Mouse (Mus musculus) left cerebral cortex, postnatal 14 days (tissue): ENCODE measurements around the gene Ifrd2. TPM values are rescaled to one million over a fixed set of nuclear protein-coding genes. Genes with fewer than 3 reads are reported as not detected.
"Not testable (repeated sequence)": the region's sequence is repeated elsewhere in the genome, so short reads cannot be mapped to it uniquely, and the experiment has no call there.

Experiments
- DNase-seq, 2 experiments: peaks; one replicate each; pipeline ENCODE4 v3.0.0; 2021 to 2022; ENCODE audit warnings: low spot score in 2 of 2, mixed read lengths in 1 of 2
- intact Hi-C: fragments of 180-260 bp; cut with DNase I; formaldehyde crosslinking; loops from one replicate; pipeline ENCODE4 v1.15.1; 2025
- total RNA-seq, 2 experiments: library from RNA; stranded (reverse); gene quantifications; 2 replicates each; pipeline ENCODE4 v1.2.3; 2021

Gene Ifrd2
- total RNA-seq, 2 experiments from 2014 or later = 8.9 to 9.7 TPM

GRCm38 (mm10) chr9:107550491-107551116 is 36.8 kb upstream of the Ifrd2 start:
- DNase-seq = no peak
- intact Hi-C loops = no loop called here

- no peak for DNase-seq
These were observed 36.1 kb upstream of the Ifrd2 start, which contains the start of gene Rassf1 for GRCm38 (mm10) chr9:107551117-107551889. Rassf1 (plus strand) TSS chr9:107551555.

GRCm38 (mm10) chr9:107551890-107552355 is 35.5 kb upstream of the Ifrd2 start:
- DNase-seq = no peak
- intact Hi-C loops = no loop called here

More at GRCm38 (mm10) chr9:107551117-107551889, 36.1 kb upstream of the Ifrd2 start, which contains the start of gene Rassf1:
- intact Hi-C loops = no loop called here

- intact Hi-C loops = no loop called here
- no peak for DNase-seq
These were observed 34.6 kb upstream of the Ifrd2 start for GRCm38 (mm10) chr9:107552690-107553393.

- DNase-seq = no peak
- intact Hi-C loops = no loop called here
These were observed 33.7 kb upstream of the Ifrd2 start for GRCm38 (mm10) chr9:107553541-107554318.

- intact Hi-C loops = no loop called here
- peak; percentile 96 to 97 for DNase-seq
These were observed 33.1 kb upstream of the Ifrd2 start for GRCm38 (mm10) chr9:107554319-107554825.

- no peak for DNase-seq
- intact Hi-C loops = no loop called here
These were observed 32.4 kb upstream of the Ifrd2 start for GRCm38 (mm10) chr9:107555031-107555457.

- intact Hi-C loops = no loop called here
- DNase-seq = no peak
These were observed 31.7 kb upstream of the Ifrd2 start for GRCm38 (mm10) chr9:107555701-107556100.

GRCm38 (mm10) chr9:107556346-107556745 is 31.1 kb upstream of the Ifrd2 start:
- intact Hi-C loops = no loop called here
- no peak for DNase-seq

- intact Hi-C loops = no loop called here
- peak; percentile 96 to 97 for DNase-seq
These were observed 24.3 kb upstream of the Ifrd2 start, which contains the start of gene Tusc2 for GRCm38 (mm10) chr9:107563029-107563581. Tusc2 (plus strand) TSS chr9:107563255.

- intact Hi-C loops, DNase-seq: not testable (repeated sequence)
These were observed 21.9 kb upstream of the Ifrd2 start for GRCm38 (mm10) chr9:107565556-107565955.

GRCm38 (mm10) chr9:107566041-107566709 is 21.3 kb upstream of the Ifrd2 start:
- intact Hi-C loops = no loop called here
- DNase-seq = peak; percentile 76 to 81

- intact Hi-C loops = no loop called here
- no peak for DNase-seq
These were observed 20.6 kb upstream of the Ifrd2 start for GRCm38 (mm10) chr9:107566855-107567254.

GRCm38 (mm10) chr9:107567702-107568319 is 19.6 kb upstream of the Ifrd2 start, which contains the start of gene Hyal2:
Hyal2 (plus strand) TSS chr9:107567945.
- intact Hi-C loops = no loop called here

GRCm38 (mm10) chr9:107568331-107569261 is 18.8 kb upstream of the Ifrd2 start:
- intact Hi-C loops = no loop called here
- DNase-seq = peak; percentile 81 to 82

More at GRCm38 (mm10) chr9:107567702-107568319, 19.6 kb upstream of the Ifrd2 start, which contains the start of gene Hyal2:
- no peak for DNase-seq

GRCm38 (mm10) chr9:107569270-107569669 is 18.2 kb upstream of the Ifrd2 start:
- intact Hi-C loops = no loop called here
- DNase-seq = no peak
